Mouse (Mus musculus): ENCODE measurements around the gene Hyal6. TPM values are rescaled to one million over a fixed set of nuclear protein-coding genes. Genes with fewer than 3 reads are reported as not detected.

Hyal6 gene
- polyA plus RNA-seq, 1 experiment from 2014 or later: not detected

GRCm38 (mm10) chr6:24766261-24766660, 33.2 kb downstream of the Hyal6 start:
- no peak overlapping the region for H3K4me2 ChIP-seq
- H3K9me3 ChIP-seq (replicated peaks): no peaks in the 10 kb centered on the region
- H3K36me3 ChIP-seq (ENCODE audit: poor library complexity, severe bottlenecking): no peaks in the 10 kb centered on the region
- ATAC-seq: no peak
- no peak overlapping the region for H3K9ac ChIP-seq
- no peak overlapping the region for H3K4me3 ChIP-seq
- no peaks in the 10 kb centered on the region for H3K4me1 ChIP-seq
- 94% methylated on average over 2 of the region's 2 CpGs for WGBS
- H3K27me3 ChIP-seq: no peaks in the 10 kb centered on the region
- H3K27ac ChIP-seq: no peak overlapping the region

GRCm38 (mm10) chr6:24779182-24779581, 46.1 kb downstream of the Hyal6 start:
- Histone ChIP-seq H3K9me3 (replicated peaks) (no peaks in the 10 kb centered on the region), H3K4me1 (no peaks in the 10 kb centered on the region), H3K9ac (no peak overlapping the region), H3K27ac (no peak overlapping the region), H3K4me3 (no peak overlapping the region), H3K4me2 (no peak overlapping the region), H3K36me3 (ENCODE audit: poor library complexity, severe bottlenecking) (no peaks in the 10 kb centered on the region), H3K27me3 (no peaks in the 10 kb centered on the region)
- 72% methylated on average over 2 of the region's 2 CpGs for WGBS
- ATAC-seq: no peak

- H3K27me3 ChIP-seq: no peaks in the 10 kb centered on the region
Measured at GRCm38 (mm10) chr6:24790888-24791287, 57.8 kb downstream of the Hyal6 start, which contains the start of gene Spam1. Gene Spam1, plus strand, starts transcription at chr6:24791188.

More at GRCm38 (mm10) chr6:24790888-24791287, 57.8 kb downstream of the Hyal6 start, which contains the start of gene Spam1:
- H3K4me3 ChIP-seq: no peak within 1 kb of the TSS
- ATAC-seq: no peak
- H3K9me3 ChIP-seq (replicated peaks): no peaks in the 10 kb centered on the region
- no peak within 1 kb of the TSS for H3K4me2 ChIP-seq
- no peaks in the 10 kb centered on the region for H3K36me3 ChIP-seq (ENCODE audit: poor library complexity, severe bottlenecking)
- no peaks in the 10 kb centered on the region for H3K4me1 ChIP-seq
- no peak within 1 kb of the TSS for H3K27ac ChIP-seq
- H3K9ac ChIP-seq: no peak within 1 kb of the TSS

Other genes starting within 250 kb of the Hyal6 start
- 0.80 and 1.5 TPM in 2 replicates for gene Iqub, start 218.2 kb upstream of the Hyal6 start, polyA plus RNA-seq (2015; fragmentation: Nextera tagmentation; extraction: Ambion mirVana)
- 316 and 362 TPM in 2 replicates for gene Ndufa5, start 205.2 kb upstream of the Hyal6 start, polyA plus RNA-seq (2015; fragmentation: Nextera tagmentation; extraction: Ambion mirVana)
- gene Asb15, start 205.1 kb upstream of the Hyal6 start, polyA plus RNA-seq (2015; fragmentation: Nextera tagmentation; extraction: Ambion mirVana): not detected in 2 replicates
- gene Lmod2, start 135.5 kb upstream of the Hyal6 start, polyA plus RNA-seq (2015; fragmentation: Nextera tagmentation; extraction: Ambion mirVana): not detected in 2 replicates
- gene Wasl, start 68.2 kb upstream of the Hyal6 start, polyA plus RNA-seq (2015; fragmentation: Nextera tagmentation; extraction: Ambion mirVana): 70.8 and 76.9 TPM in 2 replicates
- gene Hyal4, start 15.1 kb downstream of the Hyal6 start, polyA plus RNA-seq (2015; fragmentation: Nextera tagmentation; extraction: Ambion mirVana): not detected in 2 replicates
- gene Spam1, start 57.9 kb downstream of the Hyal6 start, polyA plus RNA-seq (2015; fragmentation: Nextera tagmentation; extraction: Ambion mirVana): not detected in 2 replicates
- gene Hyal5, start 124.8 kb downstream of the Hyal6 start, polyA plus RNA-seq (2015; fragmentation: Nextera tagmentation; extraction: Ambion mirVana): not detected in 2 replicates
- 0.98 and 1.6 TPM in 2 replicates for gene Tmem229a, start 223.1 kb downstream of the Hyal6 start, polyA plus RNA-seq (2015; fragmentation: Nextera tagmentation; extraction: Ambion mirVana)

Data from forebrain, embryonic 13.5 days (tissue).